Mouse (Mus musculus) CH12.LX (cell line): ENCODE measurements around the gene Kcnq4. TPM values are rescaled to one million over a fixed set of nuclear protein-coding genes. Genes with fewer than 3 reads are reported as not detected.

Source experiments
- DNase-seq: peaks from one replicate; pipeline ENCODE4 v3.0.0-alpha.2; 2013; ENCODE audit errors: extremely low read depth
- H3K27ac ChIP-seq: 2 replicates; pipeline ENCODE4 v1.5.1; 2012; ENCODE audit warnings: low read depth, mild to moderate bottlenecking, control low read depth, moderate library complexity; ENCODE audit not compliant: insufficient read depth
- H3K27me3 ChIP-seq: replicated peaks from 2 replicates; pipeline ENCODE3; 2012; ENCODE audit warnings: inconsistent platforms
- H3K36me3 ChIP-seq, 2 experiments: replicated peaks in 1 of 2; 2 replicates each; pipeline versions ENCODE3 to v1.6.1; 2012; ENCODE audit warnings: inconsistent platforms in 1 of 2, low read length in 1 of 2, mild to moderate bottlenecking in 1 of 2, mixed read lengths in 1 of 2, moderate library complexity in 1 of 2; ENCODE audit not compliant: control insufficient read depth in 1 of 2, insufficient read depth in 1 of 2
- H3K4me1 ChIP-seq, 2 experiments: 2 replicates each; pipeline ENCODE4 v1.6.1; 2012; ENCODE audit warnings: inconsistent platforms in 1 of 2, moderate library complexity in 1 of 2; ENCODE audit not compliant: insufficient read depth in 2 of 2, control insufficient read depth in 1 of 2
- H3K4me2 ChIP-seq: 2 replicates; pipeline ENCODE4 v1.6.1; 2012; ENCODE audit warnings: low read depth, mild to moderate bottlenecking, control low read depth; ENCODE audit not compliant: poor library complexity, insufficient read depth, severe bottlenecking
- H3K4me3 ChIP-seq, 3 experiments: fragments of 150-350 bp in 1 of 3; sonication (generic) in 1 of 3; replicated peaks in 1 of 3; 2 replicates each; pipeline versions ENCODE3 to v1.5.1; 2011 to 2012; ENCODE audit warnings: low read depth in 2 of 3, low read length in 2 of 3, mild to moderate bottlenecking in 2 of 3, moderate library complexity in 2 of 3, control low read depth in 1 of 3, improper control_type of control experiment in 1 of 3, inconsistent platforms in 1 of 3, mixed read lengths in 1 of 3; ENCODE audit not compliant: poor library complexity in 1 of 3
- H3K79me2 ChIP-seq: replicated peaks from 2 replicates; pipeline ENCODE4 v1.6.1; 2012; ENCODE audit warnings: mild to moderate bottlenecking, moderate library complexity; ENCODE audit not compliant: control insufficient read depth, poor library complexity, insufficient read depth, severe bottlenecking; ENCODE audit errors: extremely low read depth
- H3K9ac ChIP-seq: 2 replicates; pipeline ENCODE4 v1.6.1; 2012; ENCODE audit warnings: low read depth, mild to moderate bottlenecking, control low read depth, moderate library complexity; ENCODE audit not compliant: insufficient read depth
- H3K9me3 ChIP-seq: replicated peaks from 2 replicates; pipeline ENCODE3; 2012; ENCODE audit warnings: low read length, inconsistent platforms, mixed read lengths
- BHLHE40 ChIP-seq: IDR thresholded peaks from 2 replicates; pipeline ENCODE4 v1.6.1; 2011; ENCODE audit warnings: mild to moderate bottlenecking, low read depth, low read length, improper control_type of control experiment
- CHD2 ChIP-seq: IDR thresholded peaks from 2 replicates; pipeline ENCODE4 v1.6.1; 2011; ENCODE audit warnings: low read length, improper control_type of control experiment
- CTCF ChIP-seq, 2 experiments: IDR thresholded peaks in 1 of 2; conservative IDR thresholded peaks in 1 of 2; 2 replicates each; pipeline ENCODE4 v1.5.1; 2011 to 2012; ENCODE audit warnings: low read depth in 2 of 2, low read length in 2 of 2, improper control_type of control experiment in 1 of 2, inconsistent platforms in 1 of 2, mild to moderate bottlenecking in 1 of 2, moderate library complexity in 1 of 2
- ELF1 ChIP-seq: IDR thresholded peaks from 2 replicates; pipeline ENCODE4 v1.6.1; 2014; ENCODE audit warnings: low read depth, mild to moderate bottlenecking, inconsistent platforms, low read length, improper control_type of control experiment
- ETS1 ChIP-seq: conservative IDR thresholded peaks from 2 replicates; pipeline ENCODE4 v1.6.1; 2012; ENCODE audit warnings: low read depth, mild to moderate bottlenecking, inconsistent platforms, low read length, improper control_type of control experiment, moderate library complexity
- HCFC1 ChIP-seq: IDR thresholded peaks from 2 replicates; pipeline ENCODE4 v1.6.1; 2012; ENCODE audit warnings: low read depth, mild to moderate bottlenecking, inconsistent platforms, low read length, improper control_type of control experiment
- JUND ChIP-seq: conservative IDR thresholded peaks from 2 replicates; pipeline ENCODE4 v1.6.1; 2011; ENCODE audit warnings: low read depth, low read length, improper control_type of control experiment
- MAX ChIP-seq: IDR thresholded peaks from 2 replicates; pipeline ENCODE4 v1.6.1; 2011; ENCODE audit warnings: low read length, improper control_type of control experiment
- MAZ ChIP-seq: IDR thresholded peaks from 2 replicates; pipeline ENCODE4 v1.6.1; 2012; ENCODE audit warnings: low read depth, mild to moderate bottlenecking, inconsistent platforms, low read length, improper control_type of control experiment, moderate library complexity
- PAX5 ChIP-seq: IDR thresholded peaks from 2 replicates; pipeline ENCODE4 v1.6.1; 2012; ENCODE audit warnings: low read length, inconsistent platforms, mixed read lengths
- POLR2AphosphoS2 ChIP-seq: IDR thresholded peaks from 2 replicates; pipeline ENCODE4 v1.6.1; 2011; ENCODE audit warnings: low read depth, low read length, improper control_type of control experiment
- RAD21 ChIP-seq: IDR thresholded peaks from 2 replicates; pipeline ENCODE4 v1.6.1; 2011; ENCODE audit warnings: low read depth, mild to moderate bottlenecking, low read length, improper control_type of control experiment, moderate library complexity
- RCOR1 ChIP-seq: conservative IDR thresholded peaks from 2 replicates; pipeline ENCODE4 v1.6.1; 2012; ENCODE audit warnings: low read depth, mild to moderate bottlenecking, inconsistent platforms, low read length, improper control_type of control experiment
- SIN3A ChIP-seq: IDR thresholded peaks from 2 replicates; pipeline ENCODE4 v1.6.1; 2012; ENCODE audit warnings: low read length, improper control_type of control experiment, inconsistent platforms
- SMC3 ChIP-seq: IDR thresholded peaks from 2 replicates; pipeline ENCODE4 v1.6.1; 2011; ENCODE audit warnings: low read depth, low read length, improper control_type of control experiment
- TCF12 ChIP-seq: IDR thresholded peaks from 2 replicates; pipeline ENCODE4 v1.6.1; 2014; ENCODE audit warnings: low read depth, mild to moderate bottlenecking, inconsistent platforms, low read length, improper control_type of control experiment
- USF2 ChIP-seq: conservative IDR thresholded peaks from 2 replicates; pipeline ENCODE4 v1.6.1; 2011; ENCODE audit warnings: low read depth, low read length, improper control_type of control experiment
- ZNF384 ChIP-seq: IDR thresholded peaks from 2 replicates; pipeline ENCODE4 v1.6.1; 2012; ENCODE audit warnings: low read depth, low read length, improper control_type of control experiment, inconsistent platforms
- dilution Hi-C: fragments of 300-500 bp; cut with MboI; formaldehyde crosslinking; loops from 2 replicates; pipeline ENCODE4 v1.14.3; 2020; ENCODE audit warnings: low sequenced_read_pairs; ENCODE audit not compliant: extremely low pct_unique_long_range_greater_than_20kb, extremely low pct_ligation_motif_present
- in situ Hi-C: fragments of 300-500 bp; cut with MboI; formaldehyde crosslinking; loops from 3 replicates; pipeline ENCODE4 v1.14.3; 2019; ENCODE audit warnings: low sequenced_read_pairs, low pct_ligation_motif_present, low pct_unique_long_range_greater_than_20kb, mixed read lengths
- polyA plus RNA-seq: library from polyadenylated mRNA; unstranded; fragments of >175 nt; gene quantifications from 2 replicates; pipeline ENCODE4 v1.2.1, GENCODE M21; 2012; ENCODE audit warnings: low read depth; ENCODE audit not compliant: insufficient read length
- total RNA-seq, 2 experiments: library from RNA; depleted of rRNA; stranded (reverse); fragments of 300-350 nt in 1 of 2; fragments of >200 nt in 1 of 2; gene quantifications; 2 replicates each; pipeline ENCODE4 v1.2.3; 2012 to 2014

Gene Kcnq4
- total and polyA plus RNA-seq, 3 experiments: 0.08 to 0.10 TPM; not detected in 1

GRCm38 (mm10) chr4:120660485-120660884 is 87.9 kb downstream of the Kcnq4 start:
- Histone ChIP-seq H3K4me3 (no peak overlapping the region), H3K36me3 (no peaks in the 10 kb centered on the region), H3K9ac (no peak overlapping the region), H3K27me3 (no peaks in the 10 kb centered on the region), H3K79me2 (no peaks in the 10 kb centered on the region), H3K27ac (no peak overlapping the region), H3K9me3 (peaks cover 8% of the 10 kb centered on the region), H3K4me1 (peaks cover 4 to 18% of the 10 kb centered on the region in 2 experiments; a peak in 3 of 4 replicates), H3K4me2 (no peak overlapping the region)
- in situ Hi-C loops: no loop called here
- no peak for TF ChIP-seq POLR2AphosphoS2
- no peak for TF ChIP-seq ZNF384
- TF ChIP-seq SIN3A: no peak
- dilution Hi-C loops: no loop called here
- no peak for DNase-seq

GRCm38 (mm10) chr4:120655898-120656297 is 92.5 kb downstream of the Kcnq4 start:
- dilution Hi-C loops (no loop called here), in situ Hi-C loops (no loop called here)
- TF ChIP-seq PAX5 (no peak), USF2 (no peak)
- Histone ChIP-seq H3K9ac (no peak overlapping the region), H3K4me2 (no peak overlapping the region), H3K9me3 (peaks cover 8% of the 10 kb centered on the region), H3K4me3 (no peak overlapping the region), H3K36me3 (no peaks in the 10 kb centered on the region), H3K4me1 (no peaks in the 10 kb centered on the region), H3K27ac (no peak overlapping the region), H3K27me3 (peaks cover 6% of the 10 kb centered on the region), H3K79me2 (no peaks in the 10 kb centered on the region)
- DNase-seq: no peak

DNA sequence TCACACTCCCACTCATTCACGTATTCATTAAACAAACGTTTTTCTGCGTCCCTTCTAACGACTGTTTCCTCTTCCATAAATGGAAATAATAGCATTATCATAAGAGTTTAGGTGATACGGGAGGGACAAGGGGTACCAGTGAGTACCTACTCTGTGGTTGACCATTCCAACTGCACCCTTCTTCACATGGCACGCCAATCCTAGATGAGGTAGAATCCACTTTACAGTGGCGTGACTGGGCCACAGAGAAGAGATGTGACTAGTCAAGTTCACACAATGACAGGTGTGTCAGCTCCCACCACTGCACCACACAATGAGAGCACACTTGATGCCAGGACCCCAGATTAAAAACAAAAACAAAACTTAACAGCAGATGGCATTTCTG is 98.2 kb downstream of the Kcnq4 start:
- TF ChIP-seq CHD2 (no peak), RCOR1 (no peak), RAD21 (no peak), CTCF (conservative IDR thresholded peaks at IDR 0.05 in 1 of 2, IDR thresholded peaks at IDR 0.05 in 1 of 2; ENCODE audit: low read depth in 2 of 2, low read length in 2 of 2) (no peak), BHLHE40 (no peak), SMC3 (no peak), MAZ (no peak), USF2 (no peak), HCFC1 (no peak), JUND (no peak), MAX (no peak), ELF1 (no peak), TCF12 (no peak), ETS1 (no peak)
- TF ChIP-seq, all 38 proteins: peak for 0
- Histone ChIP-seq H3K27me3 (peaks cover 6% of the 10 kb centered on the region), H3K9me3 (no peaks in the 10 kb centered on the region), H3K27ac (no peak overlapping the region), H3K4me3 (no peak overlapping the region), H3K4me2 (no peak overlapping the region), H3K4me1 (no peaks in the 10 kb centered on the region), H3K9ac (no peak overlapping the region), H3K79me2 (no peaks in the 10 kb centered on the region), H3K36me3 (no peaks in the 10 kb centered on the region)
- dilution Hi-C loops: no loop called here
- no peak for DNase-seq
- in situ Hi-C loops: no loop called here
